ENCODE assay signal across 9 mouse cellular contexts in genomic region chr3:96571896-96572698, GRCm38 (mm10). TPM values are rescaled to one million over a fixed set of nuclear protein-coding genes. Genes with fewer than 3 reads are reported as not detected.
DNase-seq lines count a peak whose midpoint lies in the region; ATAC-seq and TF ChIP-seq lines count a peak whose summit lies in the region.
"Had no signal": no experiment of that assay in that cellular context is flagged by ENCODE, and none has a peak within 500 bp of the region (broad histone marks: within the 10 kb centered on the region; RNA-seq: fewer than 3 reads in every experiment).

No protein-coding gene starts in this region.

- peak overlapping the region; percentile 99 for H3K27ac ChIP-seq in gastrocnemius, adult 2 months

- peak overlapping the region; percentile 54 for H3K4me3 ChIP-seq in gastrocnemius, adult 2 months

- intact Hi-C loops in gastrocnemius, adult 2 months (cut with DNase I): no loop called here

- peak; percentile 58 for DNase-seq in gastrocnemius, adult 2 months
- no peak for DNase-seq in gastrocnemius, postnatal 10 days
- DNase-seq in heart, adult 18-20 months: peak; percentile 80 to 90
- peak; percentile 59 for DNase-seq in kidney, postnatal 10 days
- DNase-seq in frontal cortex, postnatal 25 days (ENCODE audit: low spot score in 2 of 2): no peak
- no peak for DNase-seq in frontal cortex, adult 2 months (ENCODE audit: extremely low spot score in 1 of 2, low spot score in 1 of 2)
- DNase-seq in thymus, adult 18-20 months: no peak
- DNase-seq: cerebellum, postnatal 10 days had no signal

- no peak for TF ChIP-seq CTCF in gastrocnemius, adult 2 months (IDR thresholded peaks at IDR 0.05)

- 0 out of 2 replicates have a peak, but pooled peaks have one; percentile 16 for ATAC-seq in megakaryocyte progenitor cell, adult 5-6 weeks (replicated peaks; ENCODE audit: poor library complexity)

RNA-seq across cellular contexts. Expression of gene Gm16253, which starts 4.7 kb away (rescaled TPM):
- total RNA-seq in gastrocnemius, adult 2 months (2021): 1 to 10 TPM in 1 of 2 experiments, not detected in 1; 1.1 TPM
- total RNA-seq in gastrocnemius, postnatal 10 days (2021): 1 to 10 TPM in 1 of 2 experiments, under 1 TPM in 1; 0.70 to 1.1 TPM
- total RNA-seq in heart, adult 18-20 months (2021): 1 to 10 TPM; 1.6 to 1.9 TPM
- not detected in 2 replicates for total RNA-seq in megakaryocyte progenitor cell, adult 5-6 weeks (2015)
- not detected in 2 replicates for total RNA-seq in megakaryocyte progenitor cell, adult 5-6 weeks (2017)
- polyA plus RNA-seq in frontal cortex, adult 2 months (2012; rRNA removed): not detected in 2 replicates

RNA-seq across cellular contexts. Expression of gene Txnip, which starts 14.3 kb away (rescaled TPM):
- 100 to 1,000 TPM; 541 to 557 TPM for total RNA-seq in gastrocnemius, adult 2 months (2021)
- total RNA-seq in gastrocnemius, postnatal 10 days (2021): 100 to 1,000 TPM; 484 to 520 TPM
- 100 to 1,000 TPM; 435 to 530 TPM for total RNA-seq in heart, adult 18-20 months (2021)
- 103 and 139 TPM in 2 replicates for total RNA-seq in megakaryocyte progenitor cell, adult 5-6 weeks (2015)
- 94.6 and 128 TPM in 2 replicates for total RNA-seq in megakaryocyte progenitor cell, adult 5-6 weeks (2017)
- polyA plus RNA-seq in frontal cortex, adult 2 months (2012; rRNA removed): 27.5 and 27.7 TPM in 2 replicates

RNA-seq across cellular contexts. Expression of gene Polr3gl, which starts 21.9 kb away (rescaled TPM):
- total RNA-seq in gastrocnemius, adult 2 months (2021): 10 to 100 TPM; 44.5 to 48.3 TPM
- total RNA-seq in gastrocnemius, postnatal 10 days (2021): 10 to 100 TPM; 32.1 to 32.7 TPM
- total RNA-seq in heart, adult 18-20 months (2021): 10 to 100 TPM; 26.7 to 30.5 TPM
- total RNA-seq in megakaryocyte progenitor cell, adult 5-6 weeks (2015): 27.0 and 30.4 TPM in 2 replicates
- 50.7 and 59.5 TPM in 2 replicates for total RNA-seq in megakaryocyte progenitor cell, adult 5-6 weeks (2017)
- polyA plus RNA-seq in frontal cortex, adult 2 months (2012; rRNA removed): 67.3 and 84.3 TPM in 2 replicates

RNA-seq across cellular contexts. Expression of gene Ankrd34a, which starts 24.3 kb away (rescaled TPM):
- under 1 TPM; 0.41 to 0.92 TPM for total RNA-seq in gastrocnemius, adult 2 months (2021)
- 1 to 10 TPM in 1 of 2 experiments, under 1 TPM in 1; 0.96 to 1.9 TPM for total RNA-seq in gastrocnemius, postnatal 10 days (2021)
- 1 to 10 TPM in 1 of 2 experiments, under 1 TPM in 1; 0.59 to 1.4 TPM for total RNA-seq in heart, adult 18-20 months (2021)
- total RNA-seq in megakaryocyte progenitor cell, adult 5-6 weeks (2015): not detected in 2 replicates
- total RNA-seq in megakaryocyte progenitor cell, adult 5-6 weeks (2017): not detected in 2 replicates
- 50.2 and 57.4 TPM in 2 replicates for polyA plus RNA-seq in frontal cortex, adult 2 months (2012; rRNA removed)

RNA-seq across cellular contexts. Expression of gene Lix1l, which starts 28.9 kb away (rescaled TPM):
- total RNA-seq in gastrocnemius, adult 2 months (2021): 1 to 10 TPM; 4.9 to 8.4 TPM
- 10 to 100 TPM; 24.1 to 26.9 TPM for total RNA-seq in gastrocnemius, postnatal 10 days (2021)
- total RNA-seq in heart, adult 18-20 months (2021): 10 to 100 TPM; 24.4 to 27.4 TPM
- total RNA-seq in megakaryocyte progenitor cell, adult 5-6 weeks (2015): 0.89 and 3.0 TPM in 2 replicates
- total RNA-seq in megakaryocyte progenitor cell, adult 5-6 weeks (2017): 0.83 and 2.3 TPM in 2 replicates
- polyA plus RNA-seq in frontal cortex, adult 2 months (2012; rRNA removed): 30.3 and 30.7 TPM in 2 replicates

Comparison
In these comparisons a context has a peak if more than half of its experiments do, and no peak if none do; other contexts are left out.
1. DNase-seq: peak in gastrocnemius, adult 2 months (single experiment), heart, adult 18-20 months (2 of 2) and kidney, postnatal 10 days (single experiment); none in gastrocnemius, postnatal 10 days (single experiment), frontal cortex, postnatal 25 days (0 of 2), frontal cortex, adult 2 months (0 of 2) and thymus, adult 18-20 months (0 of 2).